ENCODE assay signal across 22 mouse cellular contexts in the genomic region with DNA sequence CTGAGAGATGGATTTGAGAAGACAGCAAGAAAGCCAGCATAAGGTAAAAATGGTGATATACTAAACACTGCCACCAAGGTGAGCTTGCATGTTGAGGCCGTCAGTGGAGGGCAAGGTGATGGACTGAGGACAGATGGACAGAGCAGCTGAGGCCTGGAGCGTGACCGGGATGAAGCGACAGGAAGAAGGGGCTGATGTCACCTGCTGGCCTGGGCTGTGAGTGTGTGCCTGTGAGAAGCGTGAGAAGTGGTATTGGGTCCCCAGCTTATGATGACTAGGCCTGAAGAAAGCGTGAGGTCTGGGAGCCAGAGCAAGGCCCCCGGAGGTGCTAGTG.
A peak's percentile ranks its signal among the peaks of the same experiment; 100 is the strongest.
DNase-seq lines count a peak whose midpoint lies in the region; ATAC-seq and TF ChIP-seq lines count a peak whose summit lies in the region.
"Had no signal": no experiment of that assay in that cellular context is flagged by ENCODE, and none has a peak within 500 bp of the region (broad histone marks: within the 10 kb centered on the region; RNA-seq: fewer than 3 reads in every experiment).

No protein-coding gene starts in this region.

- H3K4me2 ChIP-seq in heart, embryonic 15.5 days: no peak overlapping the region
- no peak overlapping the region for H3K4me2 ChIP-seq in myocyte (ENCODE audit: low read depth)
- H3K4me2 ChIP-seq: forebrain, embryonic 12.5 days; hindbrain, embryonic 12.5 days; midbrain, embryonic 13.5 days had no signal

- H3K79me2 ChIP-seq in myocyte (ENCODE audit: control insufficient read depth, insufficient read depth): peaks cover 58% of the 10 kb centered on the region

- H3K27ac ChIP-seq in gastrocnemius, adult 2 months: peak overlapping the region; percentile 76
- H3K27ac ChIP-seq in heart, embryonic 15.5 days: peak overlapping the region; percentile 75
- H3K27ac ChIP-seq: forebrain, embryonic 12.5 days; hindbrain, embryonic 12.5 days; midbrain, embryonic 13.5 days had no signal

- no peak overlapping the region for H3K4me3 ChIP-seq in gastrocnemius, adult 2 months
- H3K4me3 ChIP-seq in heart, embryonic 15.5 days: no peak overlapping the region
- H3K4me3 ChIP-seq in myocyte: no peak overlapping the region
- H3K4me3 ChIP-seq: forebrain, embryonic 12.5 days; hindbrain, embryonic 12.5 days; layer of hippocampus, adult 2 months; midbrain, embryonic 13.5 days had no signal

- H3K36me3 ChIP-seq in heart, embryonic 15.5 days: no peaks in the 10 kb centered on the region
- no peaks in the 10 kb centered on the region for H3K36me3 ChIP-seq in myocyte (ENCODE audit: control insufficient read depth, insufficient read depth)
- H3K36me3 ChIP-seq: forebrain, embryonic 12.5 days; hindbrain, embryonic 12.5 days; midbrain, embryonic 13.5 days had no signal

- DNase-seq in gastrocnemius, adult 2 months: no peak
- no peak for DNase-seq in gastrocnemius, postnatal 25 days
- no peak for DNase-seq in heart, postnatal 10 days
- DNase-seq in cerebellum, adult 8-10 months: peak; percentile 42
- DNase-seq in frontal cortex, postnatal 10 days (ENCODE audit: low spot score in 2 of 2): no peak
- DNase-seq in left cerebral cortex, adult 11 months (ENCODE audit: low spot score): no peak
- DNase-seq: adrenal gland, postnatal 10 days; gastrocnemius, postnatal 36 days; kidney, adult 2 months; kidney, postnatal 10 days; layer of hippocampus, postnatal 36 days; left cerebral cortex, postnatal 4 days; liver, postnatal 0 days; thymus, postnatal 36 days had no signal

- no peaks in the 10 kb centered on the region for H3K27me3 ChIP-seq in heart, embryonic 15.5 days
- no peaks in the 10 kb centered on the region for H3K27me3 ChIP-seq in myocyte (ENCODE audit: control insufficient read depth, insufficient read depth, insufficient read length)
- H3K27me3 ChIP-seq: forebrain, embryonic 12.5 days; hindbrain, embryonic 12.5 days; midbrain, embryonic 13.5 days; Patski had no signal

- intact Hi-C loops in gastrocnemius, adult 2 months (cut with DNase I): loop anchor here (5.0 kb wide), 1 partner anchor 131 kb away; the partner anchor contains the start of gene Rptor
- intact Hi-C loops in heart, postnatal 10 days (cut with DNase I): no loop called here

- H3K9me3 ChIP-seq in heart, embryonic 15.5 days (replicated peaks): no peaks in the 10 kb centered on the region
- H3K9me3 ChIP-seq: forebrain, embryonic 12.5 days; hindbrain, embryonic 12.5 days; midbrain, embryonic 13.5 days had no signal

- TF ChIP-seq CTCF in gastrocnemius, adult 2 months (IDR thresholded peaks at IDR 0.05): no peak

- no peak overlapping the region for H3ac ChIP-seq in myocyte (ENCODE audit: control insufficient read depth, insufficient read length)

- peaks cover 49% of the 10 kb centered on the region for H3K4me1 ChIP-seq in heart, embryonic 15.5 days (replicated peaks)

- WGBS in heart, embryonic 15.5 days: 71% methylated on average over 7 of the region's 7 CpGs

- no peak for TF ChIP-seq POLR2A in myocyte (IDR thresholded peaks at IDR 0.05; ENCODE audit: insufficient read length, low read depth)

- H3K9ac ChIP-seq in heart, embryonic 15.5 days: no peak overlapping the region
- H3K9ac ChIP-seq: forebrain, embryonic 12.5 days; hindbrain, embryonic 12.5 days; liver, postnatal 0 days had no signal

- no peak for ATAC-seq in heart, embryonic 15.5 days (replicated peaks; ENCODE audit: insufficient number of reproducible peaks, insufficient read depth, low FRiP score, low read depth)
- ATAC-seq: CD4-positive, CD25-positive, alpha-beta regulatory T cell, adult 4 months; liver, postnatal 0 days; midbrain, embryonic 13.5 days; Patski had no signal

TF ChIP-seq in myocyte, 11 proteins besides CTCF, POLR2A, EP300 and RAD21:
- TF ChIP-seq MYOD1 (IDR thresholded peaks at IDR 0.05; ENCODE audit: control insufficient read depth in 1 of 3, insufficient read length in 2 of 3, low read depth in 2 of 3) (peak in 2 of 3 experiments; percentile 7 to 34), MYOG (IDR thresholded peaks at IDR 0.05; ENCODE audit: control insufficient read depth in 1 of 3, insufficient read depth in 1 of 3, insufficient read length in 2 of 3, low read depth in 2 of 3) (peak in 1 of 3 experiments; percentile 46), REST (IDR thresholded peaks at IDR 0.05; ENCODE audit: insufficient read depth, insufficient read length) (no peak)
TF ChIP-seq in myocyte: peak in this region for 2.
